Mouse (Mus musculus) monocyte, adult 5-6 weeks (primary cell): ENCODE data around the gene Tnr. TPM values are rescaled to one million over a fixed set of nuclear protein-coding genes. Genes with fewer than 3 reads are reported as not detected.
A peak's percentile ranks its signal among the peaks of the same experiment; 100 is the strongest.

ENCODE experiments used
- ATAC-seq: fragments of 153-309, 156-312 bp; replicated peaks from 2 replicates; pipeline ENCODE4 v1.8.0; 2017; ENCODE audit warnings: mild to moderate bottlenecking; ENCODE audit not compliant: low TSS enrichment, insufficient number of reproducible peaks, severe bottlenecking, poor library complexity, low FRiP score
- total RNA-seq: library from RNA; stranded (forward); fragments of 200-1000, 200-491, 200-594 nt; gene quantifications from 3 replicates; pipeline ENCODE4 v1.2.3, GENCODE M21; 2017

Tnr gene
- total RNA-seq, 1 experiment from 2014 or later, result not detected

GRCm38 (mm10) chr1:159747969-159748368 is 224.4 kb downstream of the Tnr start:
- ATAC-seq, result no peak

GRCm38 (mm10) chr1:159750411-159750810 is 226.8 kb downstream of the Tnr start:
- no peak for ATAC-seq

- ATAC-seq, result no peak
These were observed 227.3 kb downstream of the Tnr start for GRCm38 (mm10) chr1:159750876-159751275.

- no peak for ATAC-seq
These were observed 237.4 kb downstream of the Tnr start for GRCm38 (mm10) chr1:159760970-159761369.

- ATAC-seq, result no peak
These were observed 240.3 kb downstream of the Tnr start for GRCm38 (mm10) chr1:159763901-159764300.

GRCm38 (mm10) chr1:159764897-159765296 is 241.3 kb downstream of the Tnr start:
- ATAC-seq, result no peak

GRCm38 (mm10) chr1:159769948-159770347 is 246.4 kb downstream of the Tnr start:
- no peak for ATAC-seq

- ATAC-seq, result no peak
These were observed 250.1 kb downstream of the Tnr start for GRCm38 (mm10) chr1:159773671-159774070.

- no peak for ATAC-seq
These were observed 251.6 kb downstream of the Tnr start for GRCm38 (mm10) chr1:159775168-159775567.

GRCm38 (mm10) chr1:159777107-159777506 is 253.5 kb downstream of the Tnr start:
- no peak for ATAC-seq

- ATAC-seq, result no peak
These were observed 255.9 kb downstream of the Tnr start for GRCm38 (mm10) chr1:159779424-159779823.

- no peak for ATAC-seq
These were observed 260.3 kb downstream of the Tnr start for GRCm38 (mm10) chr1:159783842-159784241.

- no peak for ATAC-seq
These were observed 264.7 kb downstream of the Tnr start for GRCm38 (mm10) chr1:159788312-159788711.

GRCm38 (mm10) chr1:159792546-159792945 is 269.0 kb downstream of the Tnr start:
- ATAC-seq, result no peak

- no peak for ATAC-seq
These were observed 272.5 kb downstream of the Tnr start for GRCm38 (mm10) chr1:159796021-159796420.

GRCm38 (mm10) chr1:159800366-159800765 is 276.8 kb downstream of the Tnr start:
- no peak for ATAC-seq

- ATAC-seq, result no peak
These were observed 278.2 kb downstream of the Tnr start for GRCm38 (mm10) chr1:159801753-159802152.

GRCm38 (mm10) chr1:159803711-159804110 is 280.1 kb downstream of the Tnr start:
- ATAC-seq, result no peak

GRCm38 (mm10) chr1:159809493-159809892 is 285.9 kb downstream of the Tnr start:
- ATAC-seq, result no peak

- no peak for ATAC-seq
These were observed 288.2 kb downstream of the Tnr start for GRCm38 (mm10) chr1:159811805-159812204.

- peak; percentile 91 for ATAC-seq
These were observed 289.3 kb downstream of the Tnr start for GRCm38 (mm10) chr1:159812820-159813411.
